Mouse (Mus musculus): ENCODE data around the gene Astn2. TPM values are rescaled to one million over a fixed set of nuclear protein-coding genes. Genes with fewer than 3 reads are reported as not detected.

Gene Astn2
- polyA plus RNA-seq, 1 experiment = not detected

GRCm38 (mm10) chr4:66397216-66397615 is 7.2 kb downstream of the Astn2 start:
- H3ac ChIP-seq (ENCODE audit: control insufficient read depth, insufficient read length, low read depth) = no peak overlapping the region
- no peaks in the 10 kb centered on the region for H3K36me3 ChIP-seq (ENCODE audit: control insufficient read depth, insufficient read depth)
- H3K27me3 ChIP-seq (ENCODE audit: control insufficient read depth, insufficient read depth, insufficient read length) = no peaks in the 10 kb centered on the region
- no peak overlapping the region for H3K4me3 ChIP-seq (ENCODE audit: insufficient read depth, poor library complexity, severe bottlenecking)
- no peaks in the 10 kb centered on the region for H3K79me3 ChIP-seq (ENCODE audit: low read depth)
- TF ChIP-seq MYOD1 (IDR thresholded peaks at IDR 0.05; ENCODE audit: control insufficient read depth, insufficient read length, low read depth) = no peak
- TF ChIP-seq MYOG (IDR thresholded peaks at IDR 0.05; ENCODE audit: control insufficient read depth, extremely low read depth, insufficient read length) = no peak
- no peak for TF ChIP-seq CTCF (IDR thresholded peaks at IDR 0.05; ENCODE audit: control insufficient read depth, insufficient read depth, insufficient read length)
- no peak for TF ChIP-seq USF1 (IDR thresholded peaks at IDR 0.05; ENCODE audit: low read depth)
- TF ChIP-seq MAX (IDR thresholded peaks at IDR 0.05) = no peak
- TF ChIP-seq CEBPB (IDR thresholded peaks at IDR 0.05; ENCODE audit: low read depth) = no peak
- TF ChIP-seq FOSL1 (IDR thresholded peaks at IDR 0.05; ENCODE audit: insufficient read depth, low read length, poor library complexity, severe bottlenecking) = no peak
- no peaks in the 10 kb centered on the region for H3K79me2 ChIP-seq (ENCODE audit: control insufficient read depth, insufficient read depth)

GRCm38 (mm10) chr4:66393294-66393693 is 11.1 kb downstream of the Astn2 start:
- Histone ChIP-seq H3K4me3 (ENCODE audit: insufficient read depth, poor library complexity, severe bottlenecking) (no peak overlapping the region), H3K79me2 (ENCODE audit: control insufficient read depth, insufficient read depth) (no peaks in the 10 kb centered on the region), H3K79me3 (ENCODE audit: low read depth) (no peaks in the 10 kb centered on the region), H3K27me3 (ENCODE audit: control insufficient read depth, insufficient read depth, insufficient read length) (no peaks in the 10 kb centered on the region), H3ac (ENCODE audit: control insufficient read depth, insufficient read length, low read depth) (no peak overlapping the region), H3K36me3 (ENCODE audit: control insufficient read depth, insufficient read depth) (no peaks in the 10 kb centered on the region)
- TF ChIP-seq FOSL1 (IDR thresholded peaks at IDR 0.05; ENCODE audit: insufficient read depth, low read length, poor library complexity, severe bottlenecking) (no peak), MYOD1 (IDR thresholded peaks at IDR 0.05; ENCODE audit: control insufficient read depth, insufficient read length, low read depth) (no peak), CTCF (IDR thresholded peaks at IDR 0.05; ENCODE audit: control insufficient read depth, insufficient read depth, insufficient read length) (no peak), MYOG (IDR thresholded peaks at IDR 0.05; ENCODE audit: control insufficient read depth, extremely low read depth, insufficient read length) (no peak), USF1 (IDR thresholded peaks at IDR 0.05; ENCODE audit: low read depth) (no peak), CEBPB (IDR thresholded peaks at IDR 0.05; ENCODE audit: low read depth) (no peak), MAX (IDR thresholded peaks at IDR 0.05) (no peak)

GRCm38 (mm10) chr4:66390480-66390879 is 13.9 kb downstream of the Astn2 start:
- TF ChIP-seq CTCF (IDR thresholded peaks at IDR 0.05; ENCODE audit: control insufficient read depth, insufficient read depth, insufficient read length) (no peak), FOSL1 (IDR thresholded peaks at IDR 0.05; ENCODE audit: insufficient read depth, low read length, poor library complexity, severe bottlenecking) (no peak)
- no peaks in the 10 kb centered on the region for H3K27me3 ChIP-seq (ENCODE audit: control insufficient read depth, insufficient read depth, insufficient read length)
- no peaks in the 10 kb centered on the region for H3K36me3 ChIP-seq (ENCODE audit: control insufficient read depth, insufficient read depth)
- no peak overlapping the region for H3K4me3 ChIP-seq (ENCODE audit: insufficient read depth, poor library complexity, severe bottlenecking)
- no peak overlapping the region for H3ac ChIP-seq (ENCODE audit: control insufficient read depth, insufficient read length, low read depth)
- H3K79me3 ChIP-seq (ENCODE audit: low read depth) = no peaks in the 10 kb centered on the region
- H3K79me2 ChIP-seq (ENCODE audit: control insufficient read depth, insufficient read depth) = no peaks in the 10 kb centered on the region

- Histone ChIP-seq H3K79me3 (ENCODE audit: low read depth) (no peaks in the 10 kb centered on the region), H3K27me3 (ENCODE audit: control insufficient read depth, insufficient read depth, insufficient read length) (no peaks in the 10 kb centered on the region), H3K4me3 (ENCODE audit: insufficient read depth, poor library complexity, severe bottlenecking) (no peak overlapping the region), H3ac (ENCODE audit: control insufficient read depth, insufficient read length, low read depth) (no peak overlapping the region), H3K36me3 (ENCODE audit: control insufficient read depth, insufficient read depth) (no peaks in the 10 kb centered on the region), H3K79me2 (ENCODE audit: control insufficient read depth, insufficient read depth) (no peaks in the 10 kb centered on the region)
- TF ChIP-seq MYOD1 (IDR thresholded peaks at IDR 0.05; ENCODE audit: control insufficient read depth, insufficient read length, low read depth) = no peak
- TF ChIP-seq FOSL1 (IDR thresholded peaks at IDR 0.05; ENCODE audit: insufficient read depth, low read length, poor library complexity, severe bottlenecking) = no peak
- no peak for TF ChIP-seq CTCF (IDR thresholded peaks at IDR 0.05; ENCODE audit: control insufficient read depth, insufficient read depth, insufficient read length)
- no peak for TF ChIP-seq MYOG (IDR thresholded peaks at IDR 0.05; ENCODE audit: control insufficient read depth, extremely low read depth, insufficient read length)
- TF ChIP-seq CEBPB (IDR thresholded peaks at IDR 0.05; ENCODE audit: low read depth) = no peak
- TF ChIP-seq USF1 (IDR thresholded peaks at IDR 0.05; ENCODE audit: low read depth) = no peak
- no peak for TF ChIP-seq MAX (IDR thresholded peaks at IDR 0.05)
Measured at GRCm38 (mm10) chr4:66378586-66378985, 25.8 kb downstream of the Astn2 start.

GRCm38 (mm10) chr4:66370557-66371071 is 33.8 kb downstream of the Astn2 start:
- Histone ChIP-seq H3K27me3 (ENCODE audit: control insufficient read depth, insufficient read depth, insufficient read length) (no peaks in the 10 kb centered on the region), H3K36me3 (ENCODE audit: control insufficient read depth, insufficient read depth) (no peaks in the 10 kb centered on the region), H3K79me3 (ENCODE audit: low read depth) (no peaks in the 10 kb centered on the region), H3K4me3 (ENCODE audit: insufficient read depth, poor library complexity, severe bottlenecking) (no peak overlapping the region), H3K79me2 (ENCODE audit: control insufficient read depth, insufficient read depth) (no peaks in the 10 kb centered on the region), H3ac (ENCODE audit: control insufficient read depth, insufficient read length, low read depth) (no peak overlapping the region)
- TF ChIP-seq CEBPB (IDR thresholded peaks at IDR 0.05; ENCODE audit: low read depth) = no peak
- no peak for TF ChIP-seq CTCF (IDR thresholded peaks at IDR 0.05; ENCODE audit: control insufficient read depth, insufficient read depth, insufficient read length)
- no peak for TF ChIP-seq FOSL1 (IDR thresholded peaks at IDR 0.05; ENCODE audit: insufficient read depth, low read length, poor library complexity, severe bottlenecking)
- no peak for TF ChIP-seq MYOD1 (IDR thresholded peaks at IDR 0.05; ENCODE audit: control insufficient read depth, insufficient read length, low read depth)
- TF ChIP-seq USF1 (IDR thresholded peaks at IDR 0.05; ENCODE audit: low read depth) = no peak
- TF ChIP-seq MYOG (IDR thresholded peaks at IDR 0.05; ENCODE audit: control insufficient read depth, extremely low read depth, insufficient read length) = no peak
- no peak for TF ChIP-seq MAX (IDR thresholded peaks at IDR 0.05)

- Histone ChIP-seq H3K79me3 (ENCODE audit: low read depth) (no peaks in the 10 kb centered on the region), H3ac (ENCODE audit: control insufficient read depth, insufficient read length, low read depth) (no peak overlapping the region), H3K36me3 (ENCODE audit: control insufficient read depth, insufficient read depth) (no peaks in the 10 kb centered on the region), H3K4me3 (ENCODE audit: insufficient read depth, poor library complexity, severe bottlenecking) (no peak overlapping the region), H3K27me3 (ENCODE audit: control insufficient read depth, insufficient read depth, insufficient read length) (no peaks in the 10 kb centered on the region), H3K79me2 (ENCODE audit: control insufficient read depth, insufficient read depth) (no peaks in the 10 kb centered on the region)
- TF ChIP-seq CEBPB (IDR thresholded peaks at IDR 0.05; ENCODE audit: low read depth) = no peak
- TF ChIP-seq FOSL1 (IDR thresholded peaks at IDR 0.05; ENCODE audit: insufficient read depth, low read length, poor library complexity, severe bottlenecking) = no peak
- TF ChIP-seq MYOG (IDR thresholded peaks at IDR 0.05; ENCODE audit: control insufficient read depth, extremely low read depth, insufficient read length) = no peak
- no peak for TF ChIP-seq USF1 (IDR thresholded peaks at IDR 0.05; ENCODE audit: low read depth)
- no peak for TF ChIP-seq CTCF (IDR thresholded peaks at IDR 0.05; ENCODE audit: control insufficient read depth, insufficient read depth, insufficient read length)
- no peak for TF ChIP-seq MAX (IDR thresholded peaks at IDR 0.05)
- TF ChIP-seq MYOD1 (IDR thresholded peaks at IDR 0.05; ENCODE audit: control insufficient read depth, insufficient read length, low read depth) = no peak
Measured at GRCm38 (mm10) chr4:66365500-66365899, 38.9 kb downstream of the Astn2 start.
